Comparison of ENCODE assay signal across 8 mouse cellular contexts in genomic region chr6:113740236-113741217, GRCm38 (mm10). TPM values are rescaled to one million over a fixed set of nuclear protein-coding genes. Genes with fewer than 3 reads are reported as not detected.
DNase-seq lines count a peak whose midpoint lies in the region; ATAC-seq lines count a peak whose summit lies in the region.

Sec13 (minus strand) TSS chr6:113740743.

- peaks cover 28% of the 10 kb centered on the region for H3K36me3 ChIP-seq in hindbrain, embryonic 13.5 days

- peaks cover 17% of the 10 kb centered on the region for H3K4me1 ChIP-seq in hindbrain, embryonic 13.5 days (replicated peaks)

- H3K27me3 ChIP-seq in hindbrain, embryonic 13.5 days: peaks cover 4% of the 10 kb centered on the region; the same call in 1 of the 2 replicates

- peak; percentile 89 for ATAC-seq in hindbrain, embryonic 13.5 days (ENCODE audit: low FRiP score)

- H3K4me2 ChIP-seq in hindbrain, embryonic 13.5 days: peak within 1 kb of the TSS; percentile 96

- H3K27ac ChIP-seq in hindbrain, embryonic 13.5 days: peak within 1 kb of the TSS; percentile 72

- DNase-seq in NIH3T3 (ENCODE audit: low read depth): peak; percentile 95
- DNase-seq in cerebellum, postnatal 10 days: peak; percentile 91 to 93
- peak; percentile 77 to 80 for DNase-seq in frontal cortex, postnatal 14 days (ENCODE audit: low spot score in 2 of 2)
- peak; percentile 84 to 86 for DNase-seq in layer of hippocampus, postnatal 25 days (ENCODE audit: extremely low spot score in 1 of 2, low spot score in 1 of 2)
- DNase-seq in lung, postnatal 36 days: peak; percentile 87
- peak; percentile 95 for DNase-seq in retina, postnatal 1 day
- DNase-seq in urinary bladder, adult 18-20 months (ENCODE audit: low spot score in 2 of 2): peak; percentile 76 to 90

- H3K4me3 ChIP-seq in hindbrain, embryonic 13.5 days: peak within 1 kb of the TSS; percentile 85

- peak within 1 kb of the TSS; percentile 93 for H3K9ac ChIP-seq in hindbrain, embryonic 13.5 days

- no peaks in the 10 kb centered on the region for H3K9me3 ChIP-seq in hindbrain, embryonic 13.5 days

- 7% methylated on average over 41 of the region's 41 CpGs for WGBS in hindbrain, embryonic 13.5 days

RNA-seq across cellular contexts. Expression of gene Sec13, which starts in this region (rescaled TPM):
- polyA plus RNA-seq in hindbrain, embryonic 13.5 days (2015; fragmentation: Nextera tagmentation; extraction: Ambion mirVana): 216 and 218 TPM in 2 replicates
- 10 to 100 TPM; 73.9 to 78.5 TPM for total RNA-seq in layer of hippocampus, postnatal 25 days (2021)

Comparison
In these comparisons a context has a peak if more than half of its experiments do, and no peak if none do; other contexts are left out.
1. Peak in every context shown above with its lines: DNase-seq, ATAC-seq, H3K4me3 ChIP-seq and H3K27ac ChIP-seq.